Mouse (Mus musculus) stomach, embryonic 14.5 days (tissue): ENCODE data around the gene Actn4. TPM values are rescaled to one million over a fixed set of nuclear protein-coding genes. Genes with fewer than 3 reads are reported as not detected.
A peak's percentile ranks its signal among the peaks of the same experiment; 100 is the strongest.

Experiments
- ATAC-seq: fragments of 200-750 bp; cut with Nextera tagmentation; 2 replicates; pipeline ENCODE4 v1.8.0; 2017; ENCODE audit warnings: low read depth, moderate TSS enrichment; ENCODE audit not compliant: insufficient number of reproducible peaks, insufficient read depth, low FRiP score
- H3K27ac ChIP-seq: fragments of 300-500 bp; sonication (generic); 2 replicates; pipeline ENCODE4 v1.5.1; 2014; ENCODE audit warnings: mild to moderate bottlenecking, low read length, moderate library complexity, mixed read lengths
- H3K27me3 ChIP-seq: fragments of 300-500 bp; sonication (generic); 2 replicates; pipeline ENCODE4 v1.6.1; 2014; ENCODE audit warnings: low read length, control low read depth, mixed read lengths; ENCODE audit not compliant: control insufficient read depth, insufficient read depth
- H3K36me3 ChIP-seq: fragments of 300-500 bp; sonication (generic); 2 replicates; pipeline ENCODE4 v1.6.1; 2014; ENCODE audit warnings: mild to moderate bottlenecking, control low read depth, low read length, moderate library complexity, mixed read lengths; ENCODE audit not compliant: control insufficient read depth, insufficient read depth
- H3K4me1 ChIP-seq: fragments of 300-500 bp; sonication (generic); 2 replicates; pipeline ENCODE4 v1.6.1; 2014; ENCODE audit warnings: low read length, control low read depth, mixed read lengths; ENCODE audit not compliant: control insufficient read depth, insufficient read depth
- H3K4me2 ChIP-seq: fragments of 300-500 bp; sonication (generic); replicated peaks from 2 replicates; pipeline ENCODE4 v1.6.1; 2014; ENCODE audit warnings: low read depth, low read length, control low read depth
- H3K4me3 ChIP-seq: fragments of 300-500 bp; sonication (generic); 2 replicates; pipeline ENCODE4 v1.5.1; 2014; ENCODE audit warnings: low read depth, low read length, control low read depth
- H3K9ac ChIP-seq: fragments of 300-500 bp; sonication (generic); replicated peaks from 2 replicates; pipeline ENCODE4 v1.6.1; 2014; ENCODE audit warnings: low read depth, mild to moderate bottlenecking, control low read depth, low read length, moderate library complexity, mixed read lengths
- H3K9me3 ChIP-seq: fragments of 300-500 bp; sonication (generic); 2 replicates; pipeline ENCODE4 v1.6.1; 2016; ENCODE audit warnings: low read depth, low read length, control low read depth; ENCODE audit not compliant: control insufficient read depth
- WGBS: fragments of 180-500 bp; shearing (Covaris S2); extraction: QIAGEN DNeasy Blood & Tissue Kit; methylation state at CpG from one replicate; pipeline ENCODE4 v1.1.7; 2014; 5-methylcytosine and 5-hydroxymethylcytosine counted together
- polyA plus RNA-seq: library from polyadenylated mRNA; unstranded; fragments of >200 nt; fragmentation: Nextera tagmentation; extraction: Ambion mirVana; gene quantifications from 2 replicates; pipeline ENCODE4 v1.2.1, GENCODE M21; 2014

The Actn4 gene
- polyA plus RNA-seq: 272 and 280 TPM in 2 replicates

DNA sequence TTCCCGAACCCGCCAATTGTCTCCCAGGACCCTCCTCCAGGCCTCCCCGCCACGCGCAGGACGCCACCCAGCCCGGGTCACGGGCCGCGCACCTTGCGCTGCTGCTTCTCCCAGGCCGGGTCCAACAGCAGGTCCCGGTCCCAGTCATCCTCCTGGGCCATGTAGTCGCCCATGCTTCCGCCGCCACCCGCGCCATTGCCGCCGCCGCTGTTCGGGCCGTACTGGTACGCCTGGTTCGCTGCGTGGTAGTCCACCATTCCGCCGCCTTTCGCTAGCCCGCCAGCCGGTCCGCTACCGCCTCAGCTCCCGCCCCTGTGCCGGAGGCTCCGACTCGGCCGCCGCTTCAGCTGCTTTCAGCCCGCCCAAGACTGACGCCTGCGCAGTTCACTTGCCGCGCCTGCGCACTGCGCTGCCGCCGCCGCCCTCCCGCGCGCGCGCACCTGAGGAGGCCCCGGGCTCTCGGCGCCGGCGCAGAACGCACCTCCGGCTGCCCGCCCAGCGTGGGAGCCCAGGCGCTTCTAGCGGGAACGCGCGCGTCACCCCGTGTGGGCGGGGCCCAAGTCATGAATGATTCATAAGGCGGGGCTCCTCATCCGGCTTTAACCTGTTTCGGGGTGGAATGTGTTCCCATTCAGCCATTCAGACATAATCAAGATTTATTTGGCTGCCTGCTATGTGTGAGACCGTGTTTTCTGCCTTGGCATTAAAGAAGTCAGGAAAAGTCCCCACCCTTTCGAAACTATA, at the start of gene Actn4:
Actn4 (minus strand) TSS at position 414 of the 744 bp plus-strand sequence.
- Histone ChIP-seq H3K27ac (peak within 1 kb of the TSS; percentile 91), H3K9ac (peak within 1 kb of the TSS; percentile 94), H3K4me3 (peak within 1 kb of the TSS; percentile 99), H3K4me1 (peaks cover 38% of the 10 kb centered on the region), H3K9me3 (no peaks in the 10 kb centered on the region), H3K4me2 (peak within 1 kb of the TSS; percentile 95), H3K27me3 (no peaks in the 10 kb centered on the region), H3K36me3 (no peaks in the 10 kb centered on the region)
- WGBS: under 1% methylated on average over 76 of the region's 76 CpGs
- ATAC-seq: peak; percentile 88

DNA sequence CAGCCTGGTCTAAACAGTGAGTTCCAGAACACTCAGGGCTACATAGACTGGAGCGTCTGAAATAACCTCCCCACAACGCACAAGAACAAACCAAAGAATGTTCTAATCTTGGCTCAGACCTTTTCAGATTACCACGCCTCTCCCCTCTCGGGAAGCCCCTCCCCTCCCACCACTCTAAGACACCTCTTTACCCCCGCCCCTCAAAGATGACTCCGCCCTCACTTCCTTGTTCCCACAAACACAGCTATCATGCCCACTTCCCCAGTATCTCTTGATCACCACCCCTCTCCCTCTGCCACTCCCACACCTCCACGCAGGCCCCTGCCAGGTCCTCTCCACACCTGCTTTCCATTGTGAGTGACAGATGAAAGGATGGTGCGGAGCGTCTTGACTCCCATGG, 46.6 kb upstream of the Actn4 start:
- Histone ChIP-seq H3K9ac (no peak overlapping the region), H3K27me3 (no peaks in the 10 kb centered on the region), H3K27ac (no peak overlapping the region), H3K36me3 (no peaks in the 10 kb centered on the region), H3K9me3 (no peaks in the 10 kb centered on the region), H3K4me2 (no peak overlapping the region), H3K4me1 (no peaks in the 10 kb centered on the region), H3K4me3 (no peak overlapping the region)
- no peak for ATAC-seq
- WGBS: 69% methylated on average over 9 of the region's 9 CpGs

DNA sequence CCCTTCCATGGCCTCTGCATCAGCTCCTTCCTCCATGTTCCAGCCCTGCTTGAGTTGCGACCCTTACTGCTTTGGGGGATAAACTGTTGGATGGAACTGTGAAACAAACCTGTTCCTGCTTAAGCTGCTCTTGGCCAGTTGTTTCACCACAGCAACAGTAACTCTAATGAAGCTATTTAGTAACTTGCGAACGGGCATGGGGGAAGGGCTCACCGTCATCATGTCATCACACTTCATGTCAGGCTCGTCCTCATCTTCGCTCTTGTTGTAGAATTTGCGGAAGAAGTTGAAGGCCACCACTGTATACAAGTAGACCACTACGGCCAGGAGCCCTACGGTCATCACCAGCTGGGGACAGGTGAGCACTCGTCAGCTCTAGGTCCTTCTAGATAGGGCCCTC, 46.0 kb upstream of the Actn4 start:
- Histone ChIP-seq H3K4me2 (no peak overlapping the region), H3K4me1 (no peaks in the 10 kb centered on the region), H3K27me3 (no peaks in the 10 kb centered on the region), H3K9ac (no peak overlapping the region), H3K9me3 (no peaks in the 10 kb centered on the region), H3K27ac (no peak overlapping the region), H3K36me3 (no peaks in the 10 kb centered on the region), H3K4me3 (no peak overlapping the region)
- WGBS: 94% methylated on average over 10 of the region's 10 CpGs
- ATAC-seq: no peak

DNA sequence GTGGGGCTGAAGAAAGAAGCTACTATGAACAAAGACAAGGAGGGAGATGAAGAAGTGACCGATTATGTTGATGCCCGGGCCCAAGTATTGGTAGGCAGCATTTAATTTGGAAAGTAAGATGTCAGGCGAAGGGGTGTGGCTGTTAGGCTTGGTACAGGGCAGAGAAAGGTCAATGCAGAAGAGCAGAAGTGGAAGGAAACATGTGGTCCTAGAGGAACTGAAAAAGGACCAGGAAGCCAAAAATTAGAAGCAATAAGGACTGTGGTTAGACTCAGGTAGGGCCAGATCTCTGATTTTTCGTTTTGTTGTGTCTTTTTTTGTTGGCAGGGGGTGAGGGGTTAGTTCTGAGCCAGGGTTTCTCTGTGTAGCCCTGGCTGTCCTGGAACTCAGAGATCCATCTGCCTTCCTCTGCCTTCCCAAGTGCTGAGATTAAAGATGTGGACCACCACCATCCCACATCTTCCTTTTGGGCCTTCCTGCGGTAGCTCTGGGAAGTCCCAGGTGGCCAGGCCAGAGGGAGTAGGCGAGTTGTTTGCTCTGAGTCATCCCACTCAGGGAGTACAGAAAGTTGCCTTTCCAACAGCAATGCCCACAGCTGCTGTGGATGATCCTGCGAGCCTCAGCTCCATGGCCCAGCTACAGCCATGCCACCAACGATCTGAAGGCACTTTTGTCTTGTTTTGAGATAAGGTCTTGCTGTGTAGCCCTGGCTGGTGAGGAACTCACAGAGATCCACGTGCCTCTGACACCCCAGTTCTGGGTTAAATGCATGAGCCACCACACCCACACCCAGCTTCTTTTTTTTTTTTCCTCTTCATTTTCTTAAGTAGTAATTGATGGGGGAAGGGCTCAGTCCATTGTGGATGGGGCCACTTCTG, 45.3 kb upstream of the Actn4 start:
- Histone ChIP-seq H3K36me3 (no peaks in the 10 kb centered on the region), H3K9me3 (no peaks in the 10 kb centered on the region), H3K4me2 (no peak overlapping the region), H3K9ac (no peak overlapping the region), H3K27me3 (no peaks in the 10 kb centered on the region), H3K4me1 (no peaks in the 10 kb centered on the region), H3K27ac (no peak overlapping the region), H3K4me3 (no peak overlapping the region)
- WGBS: 76% methylated on average over 9 of the region's 9 CpGs
- ATAC-seq: no peak

DNA sequence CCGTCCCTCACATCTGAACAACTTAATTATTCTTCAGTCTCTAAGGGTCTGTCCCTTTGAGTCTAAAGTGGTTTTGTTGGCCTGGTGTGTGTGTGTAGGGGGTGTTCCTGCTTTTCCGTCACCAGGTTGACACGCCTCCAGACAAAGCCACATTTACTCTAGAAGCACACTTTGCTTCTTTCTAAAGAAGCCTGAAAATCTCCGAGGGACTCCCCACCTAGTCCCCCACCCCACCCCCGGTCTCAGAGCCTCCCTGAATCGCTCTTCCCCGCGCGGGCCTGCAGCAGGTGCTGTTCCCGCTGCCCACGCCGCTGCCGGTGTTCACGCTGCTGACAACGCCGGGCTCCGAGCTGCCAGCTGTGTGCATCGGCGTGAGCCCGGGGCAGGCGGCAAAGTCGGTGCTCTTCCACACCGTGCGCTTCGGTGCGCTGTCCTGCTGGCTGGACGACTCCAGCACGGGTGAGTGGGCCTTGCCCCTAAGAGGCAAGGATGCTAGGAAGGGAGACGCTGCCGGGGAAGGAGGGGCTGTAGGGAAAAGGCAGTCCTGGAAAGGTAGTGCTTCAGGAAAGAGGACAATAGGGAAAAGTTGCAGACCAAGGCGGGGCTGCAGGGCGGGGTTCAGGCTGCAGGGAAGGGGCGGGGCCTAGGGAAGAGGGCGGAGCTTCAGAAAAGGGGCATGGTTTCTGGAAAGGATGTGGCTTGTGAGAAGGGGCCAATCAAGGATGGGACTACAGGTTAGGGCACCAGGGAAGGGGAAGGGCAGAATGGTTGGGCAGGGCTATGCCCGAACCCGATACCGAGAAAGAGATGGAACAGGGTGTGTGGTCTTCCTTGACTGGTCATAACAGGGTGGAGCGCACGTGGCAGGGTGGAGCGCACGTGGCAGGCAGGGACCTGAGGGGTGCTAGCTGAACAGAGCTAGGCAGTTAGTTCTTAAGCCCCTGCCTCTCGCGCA, 38.8 kb upstream of the Actn4 start:
- Histone ChIP-seq H3K9me3 (no peaks in the 10 kb centered on the region), H3K4me3 (peak overlapping the region; percentile 47), H3K9ac (peak overlapping the region; percentile 63), H3K27me3 (no peaks in the 10 kb centered on the region), H3K4me1 (no peaks in the 10 kb centered on the region), H3K27ac (peak overlapping the region; percentile 11; the same call in 1 of the 2 replicates), H3K36me3 (no peaks in the 10 kb centered on the region), H3K4me2 (peak overlapping the region; percentile 83)
- 7% methylated on average over 43 of the region's 43 CpGs for WGBS
- ATAC-seq: peak; percentile 85

DNA sequence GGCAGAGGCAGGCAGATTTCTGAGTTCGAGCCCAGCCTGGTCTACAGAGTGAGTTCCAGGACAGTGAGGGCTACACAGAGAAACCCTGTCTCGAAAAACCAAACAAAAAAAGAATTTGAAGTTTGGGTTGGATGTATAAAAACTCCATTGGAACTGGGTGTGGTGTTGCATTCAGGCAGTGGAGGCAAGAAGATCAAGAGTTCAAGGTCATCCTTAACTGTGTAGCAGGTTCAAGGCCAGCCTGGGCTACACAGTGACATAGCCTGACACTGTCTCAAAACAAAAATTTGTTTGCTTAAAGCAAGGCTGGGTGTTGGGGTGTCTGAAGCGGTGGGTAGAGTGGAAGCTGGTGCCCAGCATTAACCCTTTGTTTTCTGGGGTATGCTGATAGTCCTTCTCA, 31.3 kb upstream of the Actn4 start:
- H3K4me3 ChIP-seq: no peak overlapping the region
- ATAC-seq: no peak
- H3K9me3 ChIP-seq: no peaks in the 10 kb centered on the region
- H3K9ac ChIP-seq: no peak overlapping the region
- no peak overlapping the region for H3K4me2 ChIP-seq
- 85% methylated on average over 3 of the region's 3 CpGs for WGBS
- no peaks in the 10 kb centered on the region for H3K4me1 ChIP-seq
- H3K36me3 ChIP-seq: no peaks in the 10 kb centered on the region
- H3K27me3 ChIP-seq: no peaks in the 10 kb centered on the region
- H3K27ac ChIP-seq: no peak overlapping the region

DNA sequence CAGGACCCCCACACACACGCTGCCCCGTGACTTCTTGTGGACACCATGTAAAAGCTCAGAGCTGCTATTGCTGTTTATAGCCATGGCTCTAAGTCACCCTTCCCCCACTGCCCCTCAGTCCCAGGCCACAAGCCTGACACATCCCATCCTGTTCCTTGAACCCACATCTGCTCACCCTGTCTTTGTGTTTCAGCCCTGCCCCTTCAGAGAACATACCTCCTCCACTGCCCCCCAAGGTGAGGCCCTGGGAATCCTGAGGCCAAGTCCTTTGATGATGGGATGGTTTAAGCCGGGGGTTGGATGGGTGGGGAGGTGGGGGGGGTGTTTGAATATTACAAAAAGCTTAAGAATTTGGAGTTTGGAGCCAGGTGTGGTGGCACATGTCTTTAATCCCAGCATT, 30.9 kb upstream of the Actn4 start:
- no peak overlapping the region for H3K27ac ChIP-seq
- no peak overlapping the region for H3K4me3 ChIP-seq
- ATAC-seq: no peak
- no peaks in the 10 kb centered on the region for H3K4me1 ChIP-seq
- no peaks in the 10 kb centered on the region for H3K27me3 ChIP-seq
- 81% methylated on average over 3 of the region's 3 CpGs for WGBS
- H3K4me2 ChIP-seq: no peak overlapping the region
- no peaks in the 10 kb centered on the region for H3K36me3 ChIP-seq
- H3K9ac ChIP-seq: no peak overlapping the region
- no peaks in the 10 kb centered on the region for H3K9me3 ChIP-seq

DNA sequence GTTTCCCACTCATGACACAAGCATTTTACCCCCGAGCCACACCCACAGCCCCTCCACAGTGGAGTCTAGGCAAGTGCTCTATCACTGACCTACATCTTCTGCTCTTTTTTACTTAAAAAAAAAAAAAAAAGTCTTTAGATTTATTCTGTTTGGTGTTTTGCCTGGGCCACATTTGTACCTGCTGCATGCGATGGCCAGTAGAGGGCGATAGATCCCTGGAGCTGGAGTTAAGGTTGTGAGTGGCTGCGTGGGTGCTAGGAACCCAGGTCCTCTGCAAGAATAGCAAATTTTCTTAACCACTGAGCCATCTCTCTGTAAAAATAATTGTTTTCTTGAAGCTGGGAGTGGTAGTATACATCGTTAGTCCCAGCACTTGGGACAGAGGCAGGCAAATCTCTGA, 29.5 kb upstream of the Actn4 start:
- ATAC-seq: no peak
- 65% methylated on average over 5 of the region's 5 CpGs for WGBS
- H3K27me3 ChIP-seq: no peaks in the 10 kb centered on the region

More for the DNA sequence above, 29.5 kb upstream of the Actn4 start:
- Histone ChIP-seq H3K9me3 (no peaks in the 10 kb centered on the region), H3K9ac (no peak overlapping the region), H3K36me3 (no peaks in the 10 kb centered on the region), H3K4me1 (no peaks in the 10 kb centered on the region), H3K27ac (no peak overlapping the region), H3K4me3 (no peak overlapping the region), H3K4me2 (no peak overlapping the region)
